Mouse (Mus musculus): ENCODE results near the gene Metap2.

GRCm38 (mm10) chr10:93889579-93889950 is 7.3 kb downstream of the Metap2 start:
- TF ChIP-seq E2F4 (IDR thresholded peaks at IDR 0.05; ENCODE audit: insufficient read depth), result no peak
- no peak for TF ChIP-seq USF1 (IDR thresholded peaks at IDR 0.05; ENCODE audit: low read depth)
